Mouse (Mus musculus) embryonic facial prominence, embryonic 13.5 days (tissue): ENCODE results near the gene Spata2. TPM values are rescaled to one million over a fixed set of nuclear protein-coding genes. Genes with fewer than 3 reads are reported as not detected.

Experiments used
- ATAC-seq: fragments of 200-750 bp; cut with Nextera tagmentation; 2 replicates; pipeline ENCODE4 v1.8.0; 2017; ENCODE audit warnings: low read depth; ENCODE audit not compliant: insufficient number of reproducible peaks, insufficient read depth, low FRiP score, low TSS enrichment
- H3K27ac ChIP-seq: fragments of 300-500 bp; sonication (generic); 2 replicates; pipeline ENCODE4 v1.5.1; 2015; ENCODE audit warnings: moderate library complexity, mild to moderate bottlenecking, inconsistent platforms
- H3K27me3 ChIP-seq: fragments of 300-500 bp; sonication (generic); 2 replicates; pipeline ENCODE4 v1.6.1; 2015; ENCODE audit warnings: mild to moderate bottlenecking, inconsistent platforms
- H3K36me3 ChIP-seq: fragments of 300-500 bp; sonication (generic); 2 replicates; pipeline ENCODE4 v1.6.1; 2015; ENCODE audit warnings: mild to moderate bottlenecking, inconsistent platforms
- H3K4me1 ChIP-seq: fragments of 300-500 bp; sonication (generic); 2 replicates; pipeline ENCODE4 v1.6.1; 2015; ENCODE audit warnings: inconsistent platforms
- H3K4me2 ChIP-seq: fragments of 300-500 bp; sonication (generic); 2 replicates; pipeline ENCODE4 v1.6.1; 2015; ENCODE audit warnings: moderate library complexity, mild to moderate bottlenecking, inconsistent platforms
- H3K4me3 ChIP-seq: fragments of 300-500 bp; sonication (generic); 2 replicates; pipeline ENCODE4 v1.5.1; 2015; ENCODE audit warnings: mild to moderate bottlenecking, inconsistent platforms
- H3K9ac ChIP-seq: fragments of 300-500 bp; sonication (generic); 2 replicates; pipeline ENCODE4 v1.6.1; 2015; ENCODE audit warnings: mild to moderate bottlenecking, inconsistent platforms
- H3K9me3 ChIP-seq: fragments of 300-500 bp; sonication (generic); 2 replicates; pipeline ENCODE4 v1.6.1; 2016; ENCODE audit warnings: inconsistent platforms
- WGBS: fragments of 180-500 bp; shearing (Covaris S2); methylation state at CpG from one replicate; pipeline ENCODE4 v1.1.7; 2015; ENCODE audit warnings: mixed read lengths; 5-methylcytosine and 5-hydroxymethylcytosine counted together
- polyA plus RNA-seq: library from polyadenylated mRNA; unstranded; fragments of >200 nt; fragmentation: Nextera tagmentation; extraction: Ambion mirVana; gene quantifications from 2 replicates; pipeline ENCODE4 v1.2.1, GENCODE M21; 2015

Spata2 gene
- 15.4 TPM in 2 replicates for polyA plus RNA-seq

DNA sequence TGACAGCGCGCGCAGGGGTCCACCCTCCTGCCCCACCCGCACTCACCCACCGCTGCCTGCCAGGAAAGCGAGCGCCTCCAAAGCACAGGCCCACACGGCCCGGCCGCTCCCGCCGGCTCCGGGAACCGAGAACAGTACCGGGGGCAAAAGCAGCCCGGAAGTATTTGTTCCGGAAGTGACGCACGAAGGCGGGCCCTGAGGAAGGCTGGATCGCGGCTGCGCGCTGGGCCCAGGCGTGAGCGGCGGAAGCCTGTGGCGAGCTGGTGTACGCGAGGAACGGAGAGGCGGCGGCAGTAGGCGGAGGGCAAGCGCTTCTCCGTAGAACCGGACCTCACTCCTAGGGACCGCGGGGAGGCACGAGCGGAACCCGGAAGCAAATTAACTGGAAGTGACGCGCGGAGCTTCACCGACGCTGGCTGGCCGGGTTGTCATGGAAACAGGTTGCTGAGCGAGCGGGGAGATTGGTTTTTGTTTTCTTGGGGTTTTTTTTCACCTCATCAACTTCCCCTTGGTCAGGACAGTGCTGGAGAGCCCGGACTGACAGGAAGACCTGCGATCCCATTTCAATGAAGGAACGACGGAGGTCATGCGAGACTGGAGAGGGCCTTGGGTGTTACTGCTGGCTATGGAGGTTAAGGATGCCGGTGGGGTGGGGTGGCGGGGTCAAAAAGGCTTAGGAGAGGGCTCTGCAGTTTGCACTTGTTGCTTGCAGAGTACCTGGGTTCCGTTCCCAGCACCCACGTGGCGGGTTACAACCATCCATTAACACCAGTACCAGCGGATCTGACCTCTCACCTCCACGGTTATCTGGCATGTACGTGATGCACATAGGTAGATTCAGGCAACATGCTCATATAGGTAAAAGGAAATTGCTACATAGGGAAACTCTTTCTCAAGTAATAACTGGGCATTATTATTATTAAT, at the start of gene Spata2:
Spata2 (minus strand) TSS at position 175 of the 924 bp plus-strand sequence.
- peaks cover 13% of the 10 kb centered on the region for H3K36me3 ChIP-seq
- H3K9me3 ChIP-seq: no peaks in the 10 kb centered on the region
- peak within 1 kb of the TSS; percentile 97 for H3K9ac ChIP-seq
- peak; percentile 86 for ATAC-seq
- peak within 1 kb of the TSS; percentile 100 for H3K4me3 ChIP-seq
- 2% methylated on average over 63 of the region's 63 CpGs for WGBS
- H3K4me1 ChIP-seq: peaks cover 30% of the 10 kb centered on the region
- H3K27ac ChIP-seq: peak within 1 kb of the TSS; percentile 97
- peak within 1 kb of the TSS; percentile 96 for H3K4me2 ChIP-seq
- no peaks in the 10 kb centered on the region for H3K27me3 ChIP-seq

DNA sequence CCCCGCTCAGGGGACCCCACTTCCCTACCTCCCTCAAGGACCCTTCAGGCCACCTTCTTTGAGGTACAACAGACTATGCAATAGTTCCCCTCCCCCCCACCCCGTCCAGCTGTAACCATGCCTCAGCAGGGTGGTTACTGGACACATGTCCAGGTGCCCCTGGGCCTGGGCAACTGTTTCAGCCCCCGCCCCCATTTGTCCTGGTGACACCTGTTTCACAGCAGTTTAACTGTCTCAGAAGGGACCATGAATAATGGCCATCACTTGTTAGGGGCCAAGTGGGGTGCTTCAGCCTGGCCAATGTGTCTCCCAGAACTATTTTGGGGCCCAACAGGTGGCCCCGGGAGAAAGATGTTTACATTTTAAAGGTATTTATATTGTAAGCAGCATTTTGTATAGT, 49.7 kb upstream of the Spata2 start:
- Histone ChIP-seq H3K4me1 (peaks cover 61% of the 10 kb centered on the region), H3K36me3 (peaks cover 39% of the 10 kb centered on the region), H3K4me2 (peak overlapping the region; percentile 89), H3K9me3 (no peaks in the 10 kb centered on the region), H3K4me3 (peak overlapping the region; percentile 82), H3K27ac (peak overlapping the region; percentile 99), H3K9ac (peak overlapping the region; percentile 93), H3K27me3 (peaks cover 2% of the 10 kb centered on the region; the same call in 1 of the 2 replicates)
- no peak for ATAC-seq
- WGBS: 47% methylated on average over 4 of the region's 4 CpGs

DNA sequence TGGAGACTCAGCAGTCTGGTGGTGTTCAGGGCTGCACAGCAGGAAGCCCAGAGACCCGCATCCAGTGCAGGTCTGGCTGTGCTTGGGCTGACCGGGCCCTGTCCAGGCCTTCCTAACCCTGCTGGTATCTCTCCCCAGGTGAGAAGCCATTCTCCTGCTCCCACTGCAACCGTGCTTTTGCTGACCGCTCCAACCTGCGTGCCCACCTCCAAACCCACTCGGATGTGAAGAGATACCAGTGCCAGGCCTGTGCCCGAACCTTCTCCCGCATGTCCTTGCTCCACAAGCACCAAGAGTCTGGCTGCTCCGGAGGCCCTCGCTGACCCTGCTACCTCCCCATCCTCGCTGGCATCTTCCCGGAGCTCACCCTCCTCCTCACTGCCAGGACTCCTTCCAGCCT, 49.1 kb upstream of the Spata2 start:
- H3K4me1 ChIP-seq: peaks cover 58% of the 10 kb centered on the region
- H3K9me3 ChIP-seq: no peaks in the 10 kb centered on the region
- peak overlapping the region; percentile 82 for H3K4me3 ChIP-seq
- peak overlapping the region; percentile 93 for H3K9ac ChIP-seq
- H3K27ac ChIP-seq: peak overlapping the region; percentile 99
- peaks cover 39% of the 10 kb centered on the region for H3K36me3 ChIP-seq
- peaks cover 8% of the 10 kb centered on the region for H3K27me3 ChIP-seq
- no peak for ATAC-seq
- H3K4me2 ChIP-seq: peak overlapping the region; percentile 89
- 49% methylated on average over 12 of the region's 12 CpGs for WGBS

DNA sequence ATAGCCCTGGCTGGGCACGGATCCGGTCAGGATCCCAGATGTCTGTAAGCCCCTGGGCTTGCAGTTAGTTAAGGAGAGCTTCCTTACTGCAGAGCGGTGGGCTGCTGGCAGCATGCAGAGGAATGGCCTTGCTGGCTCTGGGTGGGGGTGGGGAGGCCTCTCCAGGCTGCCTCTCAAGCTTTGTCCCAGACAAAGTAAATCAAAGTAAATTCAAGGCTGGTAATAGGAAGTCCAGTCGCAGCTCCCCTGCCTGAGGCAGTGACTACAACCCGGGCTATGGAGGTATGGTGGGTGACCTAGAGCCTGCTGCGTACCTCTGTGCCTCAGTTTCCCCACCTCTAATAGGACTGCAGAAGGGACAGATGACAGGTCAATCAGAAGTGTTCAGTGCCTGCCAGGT, 48.6 kb upstream of the Spata2 start:
- peaks cover 54% of the 10 kb centered on the region for H3K4me1 ChIP-seq
- H3K36me3 ChIP-seq: peaks cover 39% of the 10 kb centered on the region
- no peaks in the 10 kb centered on the region for H3K9me3 ChIP-seq
- peak overlapping the region; percentile 99 for H3K27ac ChIP-seq
- H3K4me2 ChIP-seq: peak overlapping the region; percentile 89
- H3K9ac ChIP-seq: peak overlapping the region; percentile 93
- peaks cover 13% of the 10 kb centered on the region for H3K27me3 ChIP-seq
- 6% methylated on average over 6 of the region's 6 CpGs for WGBS
- H3K4me3 ChIP-seq: peak overlapping the region; percentile 82
- no peak for ATAC-seq

DNA sequence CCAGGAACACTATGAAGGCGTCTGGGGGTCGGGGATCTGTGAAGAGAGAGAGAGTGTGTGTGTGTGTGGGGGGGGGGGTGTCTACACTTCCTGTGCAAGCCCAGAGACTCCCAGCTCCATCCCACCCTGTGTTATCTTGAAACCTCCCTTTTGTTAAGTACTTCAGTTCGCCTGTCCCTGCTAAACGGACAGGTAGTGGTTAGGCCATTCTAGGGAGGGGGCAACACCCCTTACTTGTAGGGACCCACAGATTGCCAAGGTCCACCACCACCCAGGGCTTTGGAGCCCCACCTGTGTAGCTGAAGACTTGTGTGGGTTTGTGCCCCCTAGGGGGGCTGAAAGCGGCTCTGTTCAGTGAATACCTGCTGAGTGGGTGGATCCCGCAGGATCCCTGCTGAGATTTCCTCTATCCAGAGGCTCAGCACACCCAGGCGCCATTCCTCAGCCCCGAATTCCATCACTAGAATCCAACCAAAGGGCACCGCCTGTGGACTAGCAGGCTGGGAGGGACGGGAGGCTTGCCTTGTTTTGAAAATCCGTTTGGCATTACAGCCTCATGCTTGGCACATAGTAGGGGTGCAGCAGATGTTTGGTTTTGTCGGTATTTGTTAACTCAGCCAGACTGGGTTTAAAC, 47.9 kb upstream of the Spata2 start:
- H3K4me1 ChIP-seq: peaks cover 53% of the 10 kb centered on the region
- H3K27me3 ChIP-seq: peaks cover 16% of the 10 kb centered on the region
- H3K27ac ChIP-seq: peak overlapping the region; percentile 99
- no peaks in the 10 kb centered on the region for H3K9me3 ChIP-seq
- 2% methylated on average over 12 of the region's 12 CpGs for WGBS
- ATAC-seq: no peak
- H3K36me3 ChIP-seq: peaks cover 39% of the 10 kb centered on the region
- peak overlapping the region; percentile 82 for H3K4me3 ChIP-seq
- H3K9ac ChIP-seq: peak overlapping the region; percentile 93
- peak overlapping the region; percentile 89 for H3K4me2 ChIP-seq

DNA sequence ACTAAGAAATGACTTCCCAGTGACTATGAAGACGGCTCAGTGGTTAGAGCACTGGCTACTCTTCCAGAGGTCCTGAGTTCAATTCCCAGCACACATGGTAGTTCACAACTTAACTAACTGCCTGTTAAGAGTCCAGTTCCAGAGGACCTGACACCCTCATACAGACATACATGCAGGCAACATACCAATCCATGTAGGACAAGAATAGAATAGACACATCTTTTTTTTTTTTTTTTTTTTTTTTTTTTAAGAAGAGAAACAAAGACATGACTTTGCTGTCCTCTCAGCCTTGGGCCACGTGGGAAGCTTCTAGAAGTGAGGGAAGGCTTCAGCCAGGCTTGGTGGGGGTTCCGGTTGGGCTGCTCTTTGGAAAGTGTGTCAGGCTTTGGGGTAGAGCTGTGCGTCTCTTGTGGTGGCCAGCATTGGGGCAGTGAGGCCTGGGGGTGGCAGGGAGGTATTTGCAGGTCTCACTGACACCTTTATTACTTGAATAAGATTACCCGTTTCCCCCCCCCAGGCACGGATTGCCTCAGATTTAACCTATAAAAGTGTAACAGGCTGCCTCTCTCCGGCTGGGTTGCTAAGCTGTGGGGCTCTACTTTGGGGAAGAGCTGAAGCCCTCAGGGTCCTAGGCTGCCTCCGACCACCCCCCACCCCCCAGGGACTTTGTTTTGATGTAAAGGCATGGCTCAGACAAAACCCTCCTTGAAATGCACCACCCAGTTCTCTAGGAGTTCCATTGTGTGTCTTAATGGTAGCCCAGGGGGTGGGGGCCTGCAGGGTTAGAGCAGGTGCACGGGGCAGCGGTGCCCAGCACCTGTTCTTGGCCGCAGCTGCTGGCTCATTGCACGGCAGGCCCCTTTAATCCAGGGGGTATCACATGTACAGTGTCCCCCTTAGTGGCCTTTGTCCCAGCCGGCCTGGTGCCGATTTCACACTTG, 47.1 kb upstream of the Spata2 start:
- H3K9ac ChIP-seq: peak overlapping the region; percentile 93
- H3K27me3 ChIP-seq: peaks cover 16% of the 10 kb centered on the region
- peak overlapping the region; percentile 99 for H3K27ac ChIP-seq
- peaks cover 53% of the 10 kb centered on the region for H3K4me1 ChIP-seq
- 7% methylated on average over 14 of the region's 14 CpGs for WGBS
- peaks cover 39% of the 10 kb centered on the region for H3K36me3 ChIP-seq
- ATAC-seq: no peak
- peak overlapping the region; percentile 82 for H3K4me3 ChIP-seq
- peak overlapping the region; percentile 89 for H3K4me2 ChIP-seq
- H3K9me3 ChIP-seq: no peaks in the 10 kb centered on the region

DNA sequence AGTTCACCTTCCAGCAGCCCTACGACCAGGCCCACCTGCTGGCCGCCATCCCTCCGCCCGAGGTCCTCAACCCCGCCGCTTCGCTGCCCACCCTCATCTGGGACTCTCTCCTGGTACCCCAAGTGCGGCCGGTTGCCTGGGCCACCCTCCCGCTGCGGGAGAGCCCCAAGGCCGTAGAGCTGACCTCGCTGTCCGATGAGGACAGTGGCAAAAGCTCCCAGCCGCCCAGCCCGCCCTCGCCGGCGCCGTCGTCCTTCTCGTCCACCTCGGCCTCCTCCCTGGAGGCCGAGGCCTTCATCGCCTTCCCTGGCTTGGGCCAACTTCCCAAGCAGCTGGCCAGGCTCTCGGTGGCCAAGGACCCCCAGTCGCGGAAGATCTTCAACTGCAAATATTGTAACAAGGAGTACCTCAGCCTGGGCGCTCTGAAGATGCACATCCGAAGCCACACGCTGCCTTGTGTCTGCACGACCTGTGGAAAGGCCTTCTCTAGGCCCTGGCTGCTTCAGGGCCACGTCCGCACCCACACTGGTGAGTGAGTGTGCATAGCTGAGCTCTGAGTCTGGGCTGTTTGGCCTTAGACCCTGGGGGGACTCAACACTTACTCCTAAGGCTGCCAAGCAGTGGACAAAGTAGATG, 46.1 kb upstream of the Spata2 start:
- Histone ChIP-seq H3K9me3 (no peaks in the 10 kb centered on the region), H3K9ac (peak overlapping the region; percentile 93), H3K36me3 (peaks cover 39% of the 10 kb centered on the region), H3K27ac (peak overlapping the region; percentile 99), H3K4me2 (peak overlapping the region; percentile 89), H3K4me1 (peaks cover 44% of the 10 kb centered on the region), H3K27me3 (peaks cover 16% of the 10 kb centered on the region), H3K4me3 (peak overlapping the region; percentile 82)
- 11% methylated on average over 34 of the region's 34 CpGs for WGBS
- ATAC-seq: no peak

DNA sequence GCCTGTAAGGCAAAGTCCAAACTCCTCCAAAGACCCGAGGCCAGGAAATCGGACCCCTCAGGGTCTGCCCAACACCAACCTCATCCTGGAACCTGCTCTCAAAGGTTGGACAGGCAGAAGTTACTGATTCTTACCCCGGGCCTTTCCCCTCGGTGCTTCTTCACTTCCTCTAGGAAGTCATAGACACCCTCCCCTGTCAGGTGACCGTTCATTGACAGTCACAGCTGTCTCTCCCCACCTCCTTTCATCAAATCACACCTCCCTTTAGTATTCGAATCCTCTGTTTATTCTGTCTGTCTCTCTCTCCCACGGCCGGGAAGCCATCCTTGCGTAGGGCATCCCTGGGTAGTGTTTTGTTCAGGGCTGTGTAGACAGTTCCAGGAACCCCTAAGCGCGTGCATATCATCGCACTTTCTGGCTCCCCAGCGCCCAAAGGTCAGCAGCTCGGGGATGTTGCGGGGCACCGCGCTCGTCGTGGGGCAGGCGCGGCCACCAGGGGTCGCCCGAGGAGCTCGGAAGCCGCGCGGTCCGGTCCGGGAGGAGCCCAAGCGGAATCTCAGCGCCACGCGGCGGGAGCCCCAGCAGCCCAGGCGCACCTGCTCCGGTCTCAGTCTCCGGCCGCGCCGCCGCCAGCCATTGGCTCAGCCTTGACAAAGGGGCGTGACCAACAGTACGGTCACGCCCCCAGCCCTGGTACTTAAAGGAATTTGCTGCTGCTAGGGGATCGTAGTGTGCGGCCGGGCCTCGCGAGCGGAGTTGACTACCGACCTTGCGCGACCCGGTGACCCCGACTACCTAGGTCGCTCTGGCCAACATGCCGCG, 45.0 kb upstream of the Spata2 start, which contains the start of gene Snai1:
Snai1 (plus strand) TSS at position 720 of the 822 bp plus-strand sequence.
- Histone ChIP-seq H3K27ac (peak within 1 kb of the TSS; percentile 99), H3K27me3 (peaks cover 16% of the 10 kb centered on the region), H3K4me3 (peak within 1 kb of the TSS; percentile 82), H3K36me3 (peaks cover 32% of the 10 kb centered on the region), H3K9me3 (no peaks in the 10 kb centered on the region), H3K4me2 (peak within 1 kb of the TSS; percentile 89), H3K4me1 (peaks cover 33% of the 10 kb centered on the region), H3K9ac (peak within 1 kb of the TSS; percentile 93)
- ATAC-seq: peak; percentile 92
- under 1% methylated on average over 58 of the region's 58 CpGs for WGBS

DNA sequence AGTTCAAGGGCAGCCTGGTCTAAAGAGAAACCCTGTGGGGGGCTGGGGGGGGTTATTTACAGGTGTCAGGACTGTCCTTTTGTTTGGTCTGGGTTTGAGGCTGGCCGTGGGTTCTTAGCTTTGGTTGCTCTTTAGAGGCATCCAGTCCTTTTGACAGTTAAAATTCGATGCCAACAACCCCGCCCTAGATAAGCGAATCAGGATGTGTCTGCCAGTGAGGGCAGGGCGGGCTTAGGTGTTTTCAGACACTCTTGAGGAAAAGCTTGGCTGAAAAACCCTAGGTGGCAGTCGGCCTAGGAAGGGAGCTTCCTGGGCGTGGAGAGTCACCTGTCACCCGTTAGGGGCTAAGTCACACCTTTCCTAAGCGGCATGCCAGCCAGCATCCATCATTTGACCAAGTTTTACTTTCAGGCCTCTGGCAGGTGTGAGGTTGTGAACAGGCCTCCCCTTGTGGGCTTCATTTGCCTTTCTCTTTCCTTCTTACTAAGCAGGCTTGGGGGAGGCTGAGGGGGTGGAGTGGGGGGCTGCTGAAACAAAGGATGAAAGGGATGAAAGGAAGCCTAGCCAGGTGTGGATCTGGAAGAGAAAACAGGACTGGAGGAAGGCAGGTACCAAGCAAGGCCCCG, 43.7 kb upstream of the Spata2 start:
- Histone ChIP-seq H3K9ac (peak overlapping the region; percentile 27; the same call in 1 of the 2 replicates), H3K4me3 (no peak overlapping the region), H3K36me3 (peaks cover 20% of the 10 kb centered on the region), H3K4me2 (no peak overlapping the region), H3K27ac (no peak overlapping the region), H3K9me3 (no peaks in the 10 kb centered on the region), H3K27me3 (peaks cover 16% of the 10 kb centered on the region), H3K4me1 (peaks cover 20% of the 10 kb centered on the region)
- no peak for ATAC-seq
- WGBS: 52% methylated on average over 10 of the region's 10 CpGs

DNA sequence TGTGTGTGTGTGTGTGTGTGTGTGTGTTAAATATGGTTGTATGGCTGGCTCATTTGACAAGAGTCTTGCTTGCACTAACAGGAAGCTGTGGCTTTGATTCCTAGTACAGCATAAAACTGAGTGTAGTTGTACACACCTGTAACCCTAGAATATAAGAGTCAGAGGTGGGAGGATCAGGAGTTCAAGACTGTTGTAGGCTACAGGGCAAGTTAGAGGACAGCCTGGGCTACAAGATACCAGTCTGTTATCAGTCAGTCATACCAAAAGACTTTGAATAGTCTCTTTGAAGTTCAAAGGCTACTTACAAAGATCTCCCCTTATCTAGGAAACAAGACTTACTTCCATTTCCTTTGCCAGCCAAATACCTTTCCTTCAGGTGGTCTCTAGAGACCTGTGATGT, 41.2 kb upstream of the Spata2 start:
- Histone ChIP-seq H3K9ac (no peak overlapping the region), H3K9me3 (no peaks in the 10 kb centered on the region), H3K4me3 (no peak overlapping the region), H3K27ac (no peak overlapping the region), H3K27me3 (peaks cover 16% of the 10 kb centered on the region), H3K4me1 (peaks cover 6% of the 10 kb centered on the region; the same call in 1 of the 2 replicates), H3K36me3 (peaks cover 4% of the 10 kb centered on the region; the same call in 1 of the 2 replicates), H3K4me2 (no peak overlapping the region)
- no peak for ATAC-seq
